Mouse (Mus musculus) neural tube, embryonic 12.5 days (tissue): Measurements from ENCODE around the gene Tmem117. TPM values are rescaled to one million over a fixed set of nuclear protein-coding genes. Genes with fewer than 3 reads are reported as not detected.

Source experiments
- polyA plus RNA-seq: library from polyadenylated mRNA; unstranded; fragments of >200 nt; fragmentation: Nextera tagmentation; extraction: Ambion mirVana; gene quantifications from 2 replicates; pipeline ENCODE4 v1.2.1, GENCODE M21; 2016

Gene Tmem117
- polyA plus RNA-seq, 1 experiment from 2014 or later = 6.5 TPM

Other genes with a start within 250 kb of the Tmem117 start
- gene Adamts20, start 163.8 kb upstream of the Tmem117 start, polyA plus RNA-seq = 7.4 and 10.5 TPM in 2 replicates
- 9.7 and 11.1 TPM in 2 replicates for gene Pus7l, start 85.7 kb upstream of the Tmem117 start, polyA plus RNA-seq
- gene Irak4, start 85.6 kb upstream of the Tmem117 start, polyA plus RNA-seq = 3.4 and 4.4 TPM in 2 replicates
- 95.7 and 97.7 TPM in 2 replicates for gene Twf1, start 39.3 kb upstream of the Tmem117 start, polyA plus RNA-seq